Mouse (Mus musculus) heart, postnatal 0 days (tissue): ENCODE measurements at regions not wholly inside any gene's neighbourhood (a gene's known extent, or its start where the extent isn't known, plus 50 kb on each side); places are given as distances from the start of the nearest gene placed in this dataset.
"Not testable (repeated sequence)": the region's sequence is repeated elsewhere in the genome, so short reads cannot be mapped to it uniquely, and the experiment has no call there.

Source experiments
- ATAC-seq: fragments of 200-750 bp; cut with Nextera tagmentation; 2 replicates; pipeline ENCODE4 v1.8.0; 2017; ENCODE audit warnings: low read depth, moderate number of reproducible peaks, moderate library complexity; ENCODE audit not compliant: insufficient read depth
- DNase-seq: peaks from one replicate; pipeline ENCODE4 v3.0.0-alpha.2; 2016; ENCODE audit warnings: low spot score
- H3K27ac ChIP-seq: fragments of 300-500 bp; sonication (generic); 2 replicates; pipeline ENCODE4 v1.5.1; 2014; ENCODE audit warnings: low read depth, mild to moderate bottlenecking
- H3K27me3 ChIP-seq: fragments of 300-500 bp; sonication (generic); 2 replicates; pipeline ENCODE4 v1.6.1; 2014; ENCODE audit warnings: low read length, mixed read lengths; ENCODE audit not compliant: control insufficient read depth, insufficient read depth
- H3K36me3 ChIP-seq: fragments of 300-500 bp; sonication (generic); replicated peaks from 2 replicates; pipeline ENCODE4 v1.6.1; 2014; ENCODE audit warnings: low read length, mixed read lengths; ENCODE audit not compliant: control insufficient read depth, insufficient read depth
- H3K4me1 ChIP-seq: fragments of 300-500 bp; sonication (generic); 2 replicates; pipeline ENCODE4 v1.6.1; 2014; ENCODE audit warnings: antibody characterized with exemption; ENCODE audit not compliant: control insufficient read depth, insufficient read depth
- H3K4me2 ChIP-seq: fragments of 300-500 bp; sonication (generic); 2 replicates; pipeline ENCODE4 v1.6.1; 2014; ENCODE audit warnings: low read depth, mild to moderate bottlenecking, low read length, moderate library complexity
- H3K4me3 ChIP-seq: fragments of 300-500 bp; sonication (generic); 2 replicates; pipeline ENCODE4 v1.5.1; 2014; ENCODE audit warnings: low read depth, low read length
- H3K9ac ChIP-seq: fragments of 300-500 bp; sonication (generic); replicated peaks from 2 replicates; pipeline ENCODE4 v1.6.1; 2014; ENCODE audit warnings: low read depth, low read length, mixed read lengths
- H3K9me3 ChIP-seq: fragments of 300-500 bp; sonication (generic); replicated peaks from 2 replicates; pipeline ENCODE4 v1.6.1; 2016; ENCODE audit warnings: low read length; ENCODE audit not compliant: control insufficient read depth
- CTCF ChIP-seq: IDR thresholded peaks from 2 replicates; pipeline ENCODE4 v1.5.1; 2016; ENCODE audit warnings: antibody characterized with exemption, control low read depth, low read depth
- EP300 ChIP-seq: IDR thresholded peaks from 2 replicates; pipeline ENCODE4 v1.6.1; 2016; ENCODE audit warnings: antibody characterized with exemption, low read depth
- WGBS: fragments of 180-500 bp; shearing (Covaris S2); extraction: QIAGEN DNeasy Blood & Tissue Kit; methylation state at CpG from one replicate; pipeline ENCODE4 v1.1.7; 2014; 5-methylcytosine and 5-hydroxymethylcytosine counted together

DNA sequence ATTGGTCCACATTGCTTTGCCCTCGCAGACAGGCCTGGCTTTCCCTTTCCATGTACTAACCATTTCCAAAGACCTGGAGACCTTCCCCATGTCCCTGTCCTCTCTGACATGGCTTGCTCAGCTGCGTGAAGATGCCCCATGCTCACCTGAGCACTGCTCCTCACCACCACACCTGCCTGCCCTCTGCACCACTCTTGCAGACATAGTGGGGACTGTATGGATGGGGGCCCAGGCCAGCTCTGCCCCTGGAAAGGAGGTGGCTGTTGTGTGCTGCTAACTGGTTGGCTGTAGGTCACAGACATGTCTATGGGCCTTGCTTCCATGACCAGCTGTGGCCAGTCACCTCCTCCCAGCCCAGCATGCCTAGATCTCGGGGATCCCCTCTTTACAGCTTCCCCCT is 108.7 kb downstream of the Bod1 start:
- no peaks in the 10 kb centered on the region for H3K27me3 ChIP-seq
- no peak overlapping the region for H3K4me3 ChIP-seq
- DNase-seq (no peak), ATAC-seq (no peak)
- H3K4me2 ChIP-seq, result no peak overlapping the region
- H3K27ac ChIP-seq, result no peak overlapping the region
- no peak for TF ChIP-seq CTCF
- no peak for TF ChIP-seq EP300
- peaks cover 12% of the 10 kb centered on the region; the same call in 1 of the 2 replicates for H3K4me1 ChIP-seq
- 89% methylated on average over 3 of the region's 3 CpGs for WGBS
- H3K9ac ChIP-seq, result no peak overlapping the region
- H3K9me3 ChIP-seq, result no peaks in the 10 kb centered on the region
- H3K36me3 ChIP-seq, result no peaks in the 10 kb centered on the region

DNA sequence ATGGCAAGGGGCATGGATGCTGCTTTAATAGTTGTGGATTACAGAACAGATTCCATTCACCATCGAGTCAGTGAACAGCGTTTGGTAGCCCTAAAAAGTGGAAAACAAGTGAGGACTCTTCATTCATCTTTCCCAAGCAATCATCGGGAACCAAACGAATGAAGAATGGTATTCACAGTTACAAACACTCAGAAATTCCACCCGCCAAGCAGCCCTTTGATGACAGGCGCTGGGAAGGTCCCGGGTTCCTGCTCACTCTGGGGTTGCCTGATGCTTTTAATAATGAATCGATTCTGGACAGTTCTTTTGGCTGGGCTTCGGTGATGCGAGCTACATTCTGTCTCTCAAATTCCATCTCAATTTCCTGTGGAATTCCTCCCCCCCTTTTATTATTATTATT is 110.9 kb downstream of the Bod1 start:
- H3K4me2 ChIP-seq, result no peak overlapping the region
- no peaks in the 10 kb centered on the region for H3K27me3 ChIP-seq
- no peak overlapping the region for H3K4me3 ChIP-seq
- no peak for TF ChIP-seq EP300
- TF ChIP-seq CTCF, result no peak
- H3K9ac ChIP-seq, result no peak overlapping the region
- H3K36me3 ChIP-seq, result no peaks in the 10 kb centered on the region
- no peak overlapping the region for H3K27ac ChIP-seq
- H3K9me3 ChIP-seq, result no peaks in the 10 kb centered on the region
- peaks cover 15% of the 10 kb centered on the region; the same call in 1 of the 2 replicates for H3K4me1 ChIP-seq
- no peak for ATAC-seq
- DNase-seq, result no peak
- WGBS, result 61% methylated on average over 10 of the region's 10 CpGs

DNA sequence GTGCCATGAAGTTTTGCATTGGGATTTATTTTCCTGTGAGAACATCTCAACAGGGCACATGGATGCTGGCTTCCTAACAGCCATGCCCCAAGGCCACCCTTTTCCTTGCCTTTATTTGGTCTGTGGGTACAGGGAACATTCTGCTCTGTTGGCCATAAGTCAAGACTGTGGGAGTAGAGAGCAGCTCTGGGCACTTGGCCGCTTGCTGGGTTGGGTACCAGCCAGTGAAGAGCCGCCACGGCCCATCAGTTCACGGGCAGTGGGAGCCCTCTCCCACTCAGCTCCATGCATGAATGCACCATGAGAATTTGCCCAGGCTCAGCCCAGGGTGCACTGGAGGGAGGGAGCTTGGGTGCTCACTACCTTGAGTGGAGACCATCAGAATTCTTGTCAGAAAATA is 116.6 kb downstream of the Bod1 start:
- ATAC-seq (peak; percentile 73), DNase-seq (no peak)
- peaks cover 27% of the 10 kb centered on the region for H3K4me1 ChIP-seq
- WGBS, result 42% methylated on average over 4 of the region's 4 CpGs
- 0 out of 2 replicates have a peak overlapping the region, but pooled peaks have one; percentile 11 for H3K27ac ChIP-seq
- no peak overlapping the region for H3K4me3 ChIP-seq
- no peaks in the 10 kb centered on the region for H3K27me3 ChIP-seq
- no peaks in the 10 kb centered on the region for H3K9me3 ChIP-seq
- no peak overlapping the region for H3K9ac ChIP-seq
- H3K4me2 ChIP-seq, result no peak overlapping the region
- TF ChIP-seq EP300 (no peak), CTCF (no peak)
- H3K36me3 ChIP-seq, result no peaks in the 10 kb centered on the region

DNA sequence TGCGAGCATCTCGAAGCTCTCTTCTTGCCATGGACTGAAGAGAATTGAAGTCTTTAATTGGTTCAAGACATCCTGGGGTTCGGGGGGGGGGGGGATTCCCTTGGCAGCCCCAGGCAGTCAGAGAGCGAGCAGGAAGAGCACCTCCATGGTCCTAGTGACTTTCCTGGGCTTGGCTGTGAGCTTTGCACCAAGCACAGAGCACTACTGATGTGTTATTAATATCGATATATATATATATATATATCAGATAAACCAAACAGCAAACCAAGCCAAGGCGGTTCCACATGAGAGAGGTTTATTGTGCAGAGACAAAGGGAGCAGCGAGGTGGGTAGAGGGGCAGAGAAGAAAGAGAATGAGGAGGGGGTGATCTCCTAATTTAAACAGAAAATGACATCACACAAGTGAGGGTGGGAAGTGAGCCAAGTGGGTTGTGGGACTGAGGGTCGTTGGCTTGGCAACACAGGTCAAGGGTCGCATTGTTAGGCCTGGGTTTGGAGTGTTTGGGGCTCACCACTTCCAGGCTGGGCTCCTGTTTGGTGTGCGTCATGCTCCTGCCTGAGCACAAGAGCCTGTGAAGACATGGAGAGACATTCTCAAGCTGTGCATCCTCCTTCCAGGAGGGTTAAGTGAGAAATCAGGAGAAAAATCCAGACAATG is 119.9 kb downstream of the Bod1 start:
- TF ChIP-seq CTCF, result no peak
- TF ChIP-seq EP300, result no peak

DNA sequence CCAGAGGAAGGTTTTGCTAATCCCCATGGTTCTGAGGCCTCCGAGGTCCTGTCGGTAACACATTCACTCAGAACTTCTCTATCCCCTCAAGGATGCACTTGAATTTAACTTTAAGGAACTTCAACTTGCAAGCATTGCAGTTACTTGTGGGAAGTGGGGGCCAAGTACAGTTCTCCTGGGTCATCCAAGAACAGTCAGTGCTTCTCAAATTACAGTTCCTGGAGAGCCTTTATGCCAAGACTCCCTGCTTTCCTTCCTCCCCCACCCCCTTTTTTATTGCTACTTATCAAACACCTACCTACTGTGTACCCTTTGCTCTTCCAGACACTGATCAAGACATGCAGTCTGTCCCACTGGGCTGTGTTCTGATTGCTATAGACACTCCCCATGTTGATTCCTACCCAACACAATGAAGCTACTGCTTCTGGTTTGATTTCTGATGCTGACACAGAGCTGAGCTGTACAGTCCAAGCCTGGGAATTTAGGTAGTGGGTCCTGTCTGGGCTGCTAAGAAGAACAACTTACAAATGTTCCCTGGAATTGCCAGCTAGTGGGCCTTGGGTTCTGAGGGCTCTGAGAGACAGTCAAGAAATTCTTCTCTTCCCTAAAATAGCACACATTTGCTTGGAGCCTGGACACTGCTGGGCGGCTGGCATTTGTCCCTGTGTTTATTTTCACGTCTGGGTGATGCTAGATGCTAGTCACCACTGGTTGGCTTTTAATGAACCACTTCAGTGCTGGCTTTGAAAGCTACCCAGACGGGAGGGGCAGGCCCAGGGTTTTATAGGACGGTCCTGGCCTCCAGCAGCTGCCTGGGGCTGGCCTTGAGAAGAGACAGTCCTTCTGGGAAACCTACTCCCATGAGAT is 120.7 kb downstream of the Bod1 start:
- Histone ChIP-seq H3K4me3 (no peak overlapping the region), H3K27me3 (no peaks in the 10 kb centered on the region), H3K9me3 (no peaks in the 10 kb centered on the region), H3K9ac (no peak overlapping the region), H3K4me2 (no peak overlapping the region), H3K4me1 (peaks cover 23% of the 10 kb centered on the region), H3K27ac (peak overlapping the region; percentile 86), H3K36me3 (no peaks in the 10 kb centered on the region)
- ATAC-seq, result peak; percentile 84
- WGBS, result 37% methylated on average over 6 of the region's 6 CpGs
- no peak for TF ChIP-seq CTCF
- peak; percentile 70 for DNase-seq

More for the DNA sequence above, 119.9 kb downstream of the Bod1 start:
- peak overlapping the region; percentile 86 for H3K27ac ChIP-seq
- no peak overlapping the region for H3K4me2 ChIP-seq
- no peak for ATAC-seq
- H3K9me3 ChIP-seq, result no peaks in the 10 kb centered on the region
- no peak overlapping the region for H3K4me3 ChIP-seq
- H3K36me3 ChIP-seq, result no peaks in the 10 kb centered on the region
- H3K27me3 ChIP-seq, result no peaks in the 10 kb centered on the region
- H3K9ac ChIP-seq, result no peak overlapping the region
- 58% methylated on average over 9 of the region's 10 CpGs for WGBS
- H3K4me1 ChIP-seq, result peaks cover 27% of the 10 kb centered on the region
- DNase-seq, result no peak

DNA sequence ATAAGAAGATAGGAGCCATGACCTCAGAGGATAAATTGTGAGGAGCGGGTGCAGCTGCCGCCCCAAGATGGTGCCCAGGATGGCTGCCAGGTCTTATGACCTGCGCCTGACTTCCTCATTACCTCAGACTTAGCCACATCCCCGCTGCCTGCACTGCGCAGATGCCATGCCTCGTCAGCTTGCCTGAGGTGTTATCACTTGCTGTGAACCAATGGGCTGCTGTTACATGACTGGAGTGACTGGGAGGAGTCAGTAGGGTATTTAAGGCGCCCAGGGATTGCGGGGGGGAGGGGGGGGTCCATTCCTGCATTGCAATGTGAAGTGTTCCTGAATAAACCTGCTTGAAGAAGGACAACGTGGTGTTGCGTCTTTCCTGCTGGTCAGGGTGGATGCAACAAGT is 126.2 kb downstream of the Bod1 start:
- H3K4me2 ChIP-seq, H3K36me3 ChIP-seq, H3K9me3 ChIP-seq, H3K27me3 ChIP-seq, H3K9ac ChIP-seq, H3K4me3 ChIP-seq: not testable (repeated sequence)
- Histone ChIP-seq H3K4me1 (peaks cover 21% of the 10 kb centered on the region), H3K27ac (peak overlapping the region; percentile 51)
- ATAC-seq (peak; percentile 74), DNase-seq (peak; percentile 41)
- 62% methylated on average over 10 of the region's 10 CpGs for WGBS
